Mouse (Mus musculus): ENCODE results near the gene Numa1. TPM values are rescaled to one million over a fixed set of nuclear protein-coding genes. Genes with fewer than 3 reads are reported as not detected.
A peak's percentile ranks its signal among the peaks of the same experiment; 100 is the strongest.

The Numa1 gene
- polyA plus RNA-seq, 1 experiment from 2014 or later, result 72.1 TPM

- Histone ChIP-seq H3K27ac (ENCODE audit: low read length) (peak overlapping the region; percentile 9; the same call in 1 of the 2 replicates), H3K9me3 (ENCODE audit: low read length) (no peaks in the 10 kb centered on the region), H3K27me3 (ENCODE audit: insufficient read depth, low read length) (no peaks in the 10 kb centered on the region), H3K4me3 (ENCODE audit: low read length) (no peak overlapping the region), H3K4me1 (ENCODE audit: insufficient read depth, low read length) (peaks cover 16% of the 10 kb centered on the region), H3K4me2 (replicated peaks; ENCODE audit: low read depth, low read length) (no peak overlapping the region), H3K9ac (replicated peaks; ENCODE audit: low read length) (no peak overlapping the region), H3K36me3 (ENCODE audit: insufficient read depth, low read length) (peaks cover 87% of the 10 kb centered on the region)
- whole genome bisulfite sequencing, result 37% methylated on average over 14 of the region's 14 CpGs
- ATAC-seq (ENCODE audit: low FRiP score, low TSS enrichment), result peak; percentile 46; the same call in 1 of the 2 replicates
Observed at GRCm38 (mm10) chr7:101998194-101998927, 64.5 kb downstream of the Numa1 start.

GRCm38 (mm10) chr7:101999461-102000151 is 65.7 kb downstream of the Numa1 start:
- peak; percentile 91 for ATAC-seq (ENCODE audit: low FRiP score, low TSS enrichment)
- H3K9ac ChIP-seq (replicated peaks; ENCODE audit: low read length), result peak overlapping the region; percentile 35; the same call in 1 of the 2 replicates
- H3K9me3 ChIP-seq (ENCODE audit: low read length), result no peaks in the 10 kb centered on the region
- H3K4me2 ChIP-seq (replicated peaks; ENCODE audit: low read depth, low read length), result no peak overlapping the region
- H3K36me3 ChIP-seq (ENCODE audit: insufficient read depth, low read length), result peaks cover 83% of the 10 kb centered on the region
- H3K27ac ChIP-seq (ENCODE audit: low read length), result peak overlapping the region; percentile 78
- peaks cover 16% of the 10 kb centered on the region for H3K4me1 ChIP-seq (ENCODE audit: insufficient read depth, low read length)
- H3K4me3 ChIP-seq (ENCODE audit: low read length), result no peak overlapping the region
- WGBS, result 53% methylated on average over 15 of the region's 15 CpGs
- H3K27me3 ChIP-seq (ENCODE audit: insufficient read depth, low read length), result no peaks in the 10 kb centered on the region

- Histone ChIP-seq H3K36me3 (ENCODE audit: insufficient read depth, low read length) (peaks cover 84% of the 10 kb centered on the region), H3K27ac (ENCODE audit: low read length) (peak overlapping the region; percentile 78; the same call in 1 of the 2 replicates), H3K4me1 (ENCODE audit: insufficient read depth, low read length) (peaks cover 16% of the 10 kb centered on the region), H3K27me3 (ENCODE audit: insufficient read depth, low read length) (no peaks in the 10 kb centered on the region), H3K9ac (replicated peaks; ENCODE audit: low read length) (no peak overlapping the region), H3K4me2 (replicated peaks; ENCODE audit: low read depth, low read length) (no peak overlapping the region), H3K4me3 (ENCODE audit: low read length) (no peak overlapping the region), H3K9me3 (ENCODE audit: low read length) (no peaks in the 10 kb centered on the region)
- no peak for ATAC-seq (ENCODE audit: low FRiP score, low TSS enrichment)
- 85% methylated on average over 8 of the region's 8 CpGs for WGBS
Observed at GRCm38 (mm10) chr7:102000296-102000695, 66.4 kb downstream of the Numa1 start.

GRCm38 (mm10) chr7:102000921-102001630 is 67.2 kb downstream of the Numa1 start:
- no peak for ATAC-seq (ENCODE audit: low FRiP score, low TSS enrichment)
- Histone ChIP-seq H3K9ac (replicated peaks; ENCODE audit: low read length) (no peak overlapping the region), H3K27ac (ENCODE audit: low read length) (no peak overlapping the region; the same call in 1 of the 2 replicates), H3K4me1 (ENCODE audit: insufficient read depth, low read length) (peaks cover 16% of the 10 kb centered on the region), H3K27me3 (ENCODE audit: insufficient read depth, low read length) (no peaks in the 10 kb centered on the region), H3K36me3 (ENCODE audit: insufficient read depth, low read length) (peaks cover 84% of the 10 kb centered on the region), H3K9me3 (ENCODE audit: low read length) (no peaks in the 10 kb centered on the region), H3K4me3 (ENCODE audit: low read length) (no peak overlapping the region), H3K4me2 (replicated peaks; ENCODE audit: low read depth, low read length) (no peak overlapping the region)
- 91% methylated on average over 26 of the region's 26 CpGs for WGBS

- Histone ChIP-seq H3K9ac (replicated peaks; ENCODE audit: low read length) (no peak overlapping the region), H3K36me3 (ENCODE audit: insufficient read depth, low read length) (peaks cover 77% of the 10 kb centered on the region), H3K9me3 (ENCODE audit: low read length) (no peaks in the 10 kb centered on the region), H3K4me3 (ENCODE audit: low read length) (no peak overlapping the region), H3K27ac (ENCODE audit: low read length) (no peak overlapping the region), H3K27me3 (ENCODE audit: insufficient read depth, low read length) (no peaks in the 10 kb centered on the region), H3K4me1 (ENCODE audit: insufficient read depth, low read length) (no peaks in the 10 kb centered on the region), H3K4me2 (replicated peaks; ENCODE audit: low read depth, low read length) (no peak overlapping the region)
- ATAC-seq (ENCODE audit: low FRiP score, low TSS enrichment), result no peak
- WGBS, result 96% methylated on average over 1 of the region's 1 CpGs
Observed at GRCm38 (mm10) chr7:102006520-102006919, 72.6 kb downstream of the Numa1 start.

- Histone ChIP-seq H3K27ac (ENCODE audit: low read length) (no peak overlapping the region), H3K27me3 (ENCODE audit: insufficient read depth, low read length) (no peaks in the 10 kb centered on the region), H3K4me2 (replicated peaks; ENCODE audit: low read depth, low read length) (no peak overlapping the region), H3K4me3 (ENCODE audit: low read length) (no peak overlapping the region), H3K9me3 (ENCODE audit: low read length) (no peaks in the 10 kb centered on the region), H3K4me1 (ENCODE audit: insufficient read depth, low read length) (no peaks in the 10 kb centered on the region), H3K9ac (replicated peaks; ENCODE audit: low read length) (no peak overlapping the region), H3K36me3 (ENCODE audit: insufficient read depth, low read length) (peaks cover 87% of the 10 kb centered on the region)
- ATAC-seq (ENCODE audit: low FRiP score, low TSS enrichment), result no peak
- WGBS, result 93% methylated on average over 9 of the region's 9 CpGs
Observed at GRCm38 (mm10) chr7:102011855-102012254, 77.9 kb downstream of the Numa1 start.

- Histone ChIP-seq H3K4me2 (replicated peaks; ENCODE audit: low read depth, low read length) (no peak overlapping the region), H3K9ac (replicated peaks; ENCODE audit: low read length) (no peak overlapping the region), H3K4me1 (ENCODE audit: insufficient read depth, low read length) (no peaks in the 10 kb centered on the region), H3K4me3 (ENCODE audit: low read length) (no peak overlapping the region), H3K36me3 (ENCODE audit: insufficient read depth, low read length) (peaks cover 90% of the 10 kb centered on the region), H3K9me3 (ENCODE audit: low read length) (no peaks in the 10 kb centered on the region), H3K27me3 (ENCODE audit: insufficient read depth, low read length) (no peaks in the 10 kb centered on the region), H3K27ac (ENCODE audit: low read length) (no peak overlapping the region)
- ATAC-seq (ENCODE audit: low FRiP score, low TSS enrichment), result no peak
- 87% methylated on average over 8 of the region's 8 CpGs for WGBS
Observed at GRCm38 (mm10) chr7:102013416-102013815, 79.5 kb downstream of the Numa1 start.

GRCm38 (mm10) chr7:102014995-102015394 is 81.1 kb downstream of the Numa1 start:
- H3K9me3 ChIP-seq (ENCODE audit: low read length), result no peaks in the 10 kb centered on the region
- H3K27ac ChIP-seq (ENCODE audit: low read length), result no peak overlapping the region
- no peaks in the 10 kb centered on the region for H3K27me3 ChIP-seq (ENCODE audit: insufficient read depth, low read length)
- ATAC-seq (ENCODE audit: low FRiP score, low TSS enrichment), result no peak
- H3K36me3 ChIP-seq (ENCODE audit: insufficient read depth, low read length), result peaks cover 78% of the 10 kb centered on the region
- H3K4me1 ChIP-seq (ENCODE audit: insufficient read depth, low read length), result no peaks in the 10 kb centered on the region
- WGBS, result 88% methylated on average over 2 of the region's 2 CpGs
- no peak overlapping the region for H3K4me3 ChIP-seq (ENCODE audit: low read length)
- H3K4me2 ChIP-seq (replicated peaks; ENCODE audit: low read depth, low read length), result no peak overlapping the region
- no peak overlapping the region for H3K9ac ChIP-seq (replicated peaks; ENCODE audit: low read length)

- Histone ChIP-seq H3K27me3 (ENCODE audit: insufficient read depth, low read length) (no peaks in the 10 kb centered on the region), H3K36me3 (ENCODE audit: insufficient read depth, low read length) (peaks cover 68% of the 10 kb centered on the region), H3K4me1 (ENCODE audit: insufficient read depth, low read length) (no peaks in the 10 kb centered on the region), H3K27ac (ENCODE audit: low read length) (no peak overlapping the region), H3K9me3 (ENCODE audit: low read length) (no peaks in the 10 kb centered on the region), H3K4me2 (replicated peaks; ENCODE audit: low read depth, low read length) (no peak overlapping the region), H3K9ac (replicated peaks; ENCODE audit: low read length) (no peak overlapping the region), H3K4me3 (ENCODE audit: low read length) (no peak overlapping the region)
- ATAC-seq (ENCODE audit: low FRiP score, low TSS enrichment), result no peak
- WGBS, result 81% methylated on average over 4 of the region's 4 CpGs
Observed at GRCm38 (mm10) chr7:102016936-102017335, 83.0 kb downstream of the Numa1 start.

Measured in kidney, embryonic 16.5 days (tissue).